Mouse (Mus musculus) cerebellum, adult 9-11 months (tissue): ENCODE data around the gene Lefty1.
"Not testable (repeated sequence)": the region's sequence is repeated elsewhere in the genome, so short reads cannot be mapped to it uniquely, and the experiment has no call there.

ENCODE experiments used
- DNase-seq: peaks from one replicate; pipeline ENCODE4 v3.0.0; 2022

Gene Lefty1

DNA sequence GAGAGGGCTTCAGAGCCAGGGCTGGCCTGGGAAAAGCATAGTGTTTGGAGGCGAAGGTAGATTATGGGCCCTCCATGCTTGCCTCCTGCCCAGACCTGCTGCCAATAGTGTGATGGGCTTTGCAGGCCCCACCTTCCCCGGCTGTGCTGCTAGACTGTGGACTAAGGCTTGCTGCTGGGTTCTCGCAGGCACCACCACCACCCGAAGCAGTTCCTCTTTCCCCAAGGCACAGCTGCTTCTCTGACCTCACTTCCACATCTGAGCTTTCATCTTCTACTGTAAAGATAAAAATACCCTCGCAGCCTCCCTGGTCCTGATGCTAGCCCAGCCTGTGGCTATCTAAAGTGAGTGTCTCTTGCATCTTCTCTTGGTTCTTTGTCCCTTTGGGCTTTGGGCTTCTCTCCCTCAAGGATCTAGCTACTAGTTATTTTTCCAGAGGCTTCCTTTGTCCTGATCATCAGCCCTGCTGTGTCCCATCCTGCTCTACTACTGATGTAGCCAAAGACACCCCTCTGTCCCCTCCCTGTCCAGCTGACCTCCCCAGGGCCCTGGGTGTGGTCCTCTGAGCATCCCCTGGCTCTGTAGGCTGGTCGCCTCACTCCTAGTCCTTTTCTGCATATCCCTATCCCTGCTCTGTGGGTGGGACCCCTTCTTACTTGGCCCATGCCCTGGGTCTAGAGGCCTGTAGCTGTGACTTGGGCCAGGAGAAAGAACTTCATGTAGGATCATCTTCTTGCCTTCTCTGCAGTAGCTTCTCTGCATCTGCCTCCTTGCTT is 12.4 kb upstream of the Lefty1 start:
- no peak for DNase-seq

DNA sequence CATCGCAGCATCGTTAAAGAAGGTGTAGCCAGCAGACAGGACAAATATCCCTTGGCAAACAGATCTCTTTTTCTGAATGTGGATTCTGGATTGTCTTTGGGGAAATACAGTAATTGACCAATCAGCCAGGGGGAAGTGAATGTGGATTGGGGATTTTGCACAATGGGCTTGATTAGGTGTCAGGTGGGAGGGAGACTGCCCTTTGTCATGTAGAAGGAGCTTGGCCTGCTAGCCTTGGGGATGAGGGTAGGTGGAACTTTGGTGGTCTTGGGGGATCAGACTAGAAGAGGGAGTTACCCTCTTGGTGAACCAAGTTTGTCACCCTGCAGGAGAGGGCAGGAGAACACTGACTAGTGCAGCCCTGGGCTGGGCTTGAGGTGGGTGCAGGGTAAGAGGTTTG is 10.1 kb upstream of the Lefty1 start:
- DNase-seq, result no peak

DNA sequence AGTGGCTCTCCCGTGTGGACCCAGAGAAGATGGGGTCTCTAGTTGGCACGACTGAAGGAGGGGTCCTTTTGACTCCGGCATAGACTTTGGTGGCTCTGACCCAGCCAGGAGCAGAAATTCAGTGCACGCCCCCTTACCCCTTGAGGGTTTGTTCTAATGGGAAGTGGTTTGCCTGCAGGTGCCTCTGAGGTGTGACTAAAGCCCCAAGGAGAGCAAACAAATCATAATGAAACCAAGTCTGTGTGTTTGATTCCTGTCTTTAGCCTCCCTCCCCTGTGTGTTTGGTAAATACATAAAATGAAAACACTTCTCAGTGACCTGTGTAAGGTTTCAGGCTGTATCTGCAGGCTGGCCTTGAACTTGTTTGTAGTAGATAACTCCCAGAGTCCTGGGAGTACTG is 8.5 kb upstream of the Lefty1 start:
- no peak for DNase-seq

DNA sequence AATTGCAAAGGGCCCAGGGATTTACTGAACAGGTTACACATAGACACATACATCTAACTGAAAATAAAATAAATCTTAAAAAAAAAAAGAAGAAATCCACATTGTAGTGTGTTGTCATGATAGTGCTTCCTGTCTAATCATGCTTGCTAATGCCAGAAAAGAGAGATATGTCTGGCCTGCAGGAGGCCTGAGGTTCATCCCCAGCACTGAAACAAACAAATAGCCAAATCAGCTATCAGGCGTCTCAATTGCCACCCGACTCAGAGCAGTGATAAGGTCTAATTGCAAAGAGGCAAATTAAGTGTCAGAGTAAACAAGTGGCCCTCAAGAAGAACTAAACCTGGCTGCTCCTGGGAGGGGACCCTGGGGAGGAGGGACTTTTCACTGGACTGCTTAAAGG is 5.2 kb upstream of the Lefty1 start:
- DNase-seq, result no peak

DNA sequence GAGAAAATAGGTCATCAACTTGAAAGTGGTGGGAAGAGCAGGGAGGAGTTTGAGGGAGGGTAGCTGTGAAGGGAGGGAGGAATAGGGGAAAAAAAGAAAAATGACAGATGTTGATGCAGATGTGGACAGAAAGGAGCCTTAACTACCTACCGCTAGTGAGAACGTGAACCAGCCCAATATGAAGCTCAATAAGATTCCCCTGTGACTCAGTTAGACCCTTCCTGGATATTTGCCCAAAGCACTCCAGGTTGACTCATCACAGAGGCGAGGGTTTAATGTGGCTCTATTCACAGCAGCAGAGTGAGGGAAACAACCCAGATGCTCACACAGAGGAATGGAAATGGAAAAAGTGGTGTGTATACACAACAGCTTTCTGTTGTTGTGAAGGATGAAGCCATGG is 3.7 kb upstream of the Lefty1 start:
- DNase-seq, result no peak

DNA sequence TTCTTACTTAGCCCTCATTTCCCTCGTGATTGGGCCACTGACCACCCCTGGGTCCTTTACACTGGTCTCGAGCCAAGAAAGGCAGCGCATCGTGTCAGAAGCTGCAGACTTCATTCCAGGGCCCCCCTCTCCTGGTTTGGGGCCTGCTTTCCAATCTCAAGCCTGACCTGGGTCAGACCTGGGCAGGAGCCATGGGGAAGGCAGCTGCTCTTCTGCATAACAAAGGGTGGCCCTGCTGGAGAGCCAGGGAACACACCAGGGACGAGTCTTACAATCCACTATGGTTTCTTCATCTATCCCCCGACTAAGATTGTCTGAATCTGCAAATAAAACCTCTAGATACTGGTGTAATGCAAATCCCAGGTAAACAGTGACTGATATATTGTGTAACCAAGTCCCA is 1.2 kb upstream of the Lefty1 start:
- DNase-seq, result no peak

DNA sequence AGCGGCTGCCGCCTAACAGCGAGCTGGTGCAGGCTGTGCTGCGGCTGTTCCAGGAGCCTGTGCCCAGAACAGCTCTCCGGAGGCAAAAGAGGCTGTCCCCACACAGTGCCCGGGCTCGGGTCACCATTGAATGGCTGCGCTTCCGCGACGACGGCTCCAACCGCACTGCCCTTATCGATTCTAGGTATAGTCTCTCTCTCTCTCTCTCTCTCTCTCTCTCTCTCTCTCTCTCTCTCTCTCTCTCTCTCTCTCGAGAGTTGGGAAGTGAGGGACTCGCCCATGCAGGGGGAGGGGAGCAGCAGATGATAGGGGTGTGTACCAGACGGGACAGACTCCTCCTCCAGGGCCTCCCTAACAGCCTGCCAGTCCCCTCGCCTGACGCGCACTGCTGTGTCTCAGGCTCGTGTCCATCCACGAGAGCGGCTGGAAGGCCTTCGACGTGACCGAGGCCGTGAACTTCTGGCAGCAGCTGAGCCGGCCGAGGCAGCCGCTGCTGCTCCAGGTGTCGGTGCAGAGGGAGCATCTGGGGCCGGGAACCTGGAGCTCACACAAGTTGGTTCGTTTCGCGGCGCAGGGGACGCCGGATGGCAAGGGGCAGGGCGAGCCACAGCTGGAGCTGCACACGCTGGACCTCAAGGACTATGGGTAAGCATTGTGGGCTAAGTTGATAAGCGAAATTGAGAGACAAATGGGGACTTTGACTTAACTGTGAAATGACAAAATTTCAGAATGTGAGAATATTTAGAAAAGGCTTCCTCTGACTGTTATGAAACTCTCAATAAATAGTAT is 2.0 kb downstream of the Lefty1 start:
- DNase-seq, result not testable (repeated sequence)

DNA sequence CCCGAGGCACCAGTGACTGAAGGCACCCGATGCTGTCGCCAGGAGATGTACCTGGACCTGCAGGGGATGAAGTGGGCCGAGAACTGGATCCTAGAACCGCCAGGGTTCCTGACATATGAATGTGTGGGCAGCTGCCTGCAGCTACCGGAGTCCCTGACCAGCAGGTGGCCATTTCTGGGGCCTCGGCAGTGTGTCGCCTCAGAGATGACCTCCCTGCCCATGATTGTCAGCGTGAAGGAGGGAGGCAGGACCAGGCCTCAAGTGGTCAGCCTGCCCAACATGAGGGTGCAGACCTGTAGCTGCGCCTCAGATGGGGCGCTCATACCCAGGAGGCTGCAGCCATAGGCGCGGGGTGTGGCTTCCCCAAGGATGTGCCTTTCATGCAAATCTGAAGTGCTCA is 2.8 kb downstream of the Lefty1 start:
- not testable (repeated sequence) for DNase-seq

GRCm38 (mm10) chr1:180938781-180939180 is 4.0 kb downstream of the Lefty1 start:
- not testable (repeated sequence) for DNase-seq

- DNase-seq, result no peak
Measured at GRCm38 (mm10) chr1:180940776-180941460, 6.1 kb downstream of the Lefty1 start.

GRCm38 (mm10) chr1:180941726-180942125 is 6.9 kb downstream of the Lefty1 start:
- DNase-seq, result no peak

- peak; percentile 11 for DNase-seq
Measured at GRCm38 (mm10) chr1:180942166-180943031, 7.6 kb downstream of the Lefty1 start, which contains the start of gene Tmem63a. Tmem63a (plus strand) TSS chr1:180942344.

DNA sequence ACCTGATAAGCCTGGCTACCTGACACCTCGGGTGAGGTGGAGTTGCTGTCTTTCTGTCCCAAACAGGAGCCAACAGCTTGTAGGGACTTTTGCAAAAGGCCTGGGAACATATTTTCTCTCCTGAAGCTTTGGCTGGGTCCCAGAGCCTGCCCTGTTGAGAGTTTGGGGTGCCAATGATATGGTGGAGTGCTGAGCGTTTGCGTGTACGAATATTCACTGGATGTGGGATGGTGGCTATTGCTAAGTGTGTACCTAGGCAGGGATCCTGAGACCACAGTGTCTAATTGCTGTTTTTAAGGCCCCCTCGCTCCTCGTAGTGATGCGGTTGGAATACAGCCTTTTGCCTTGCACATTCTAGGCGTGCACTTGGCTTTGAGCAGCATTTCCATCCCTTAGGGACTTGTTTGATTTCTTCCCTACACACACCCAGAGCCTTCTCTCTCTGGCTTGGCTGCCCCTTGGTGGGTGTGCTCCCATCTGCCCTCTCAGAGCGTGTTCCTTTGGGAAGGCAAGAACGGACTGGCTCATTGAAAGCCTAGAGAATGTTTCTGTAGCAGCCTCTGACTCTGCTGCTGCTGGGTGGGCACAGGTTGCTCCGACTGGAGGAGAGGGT is 8.3 kb downstream of the Lefty1 start:
- DNase-seq, result no peak

DNA sequence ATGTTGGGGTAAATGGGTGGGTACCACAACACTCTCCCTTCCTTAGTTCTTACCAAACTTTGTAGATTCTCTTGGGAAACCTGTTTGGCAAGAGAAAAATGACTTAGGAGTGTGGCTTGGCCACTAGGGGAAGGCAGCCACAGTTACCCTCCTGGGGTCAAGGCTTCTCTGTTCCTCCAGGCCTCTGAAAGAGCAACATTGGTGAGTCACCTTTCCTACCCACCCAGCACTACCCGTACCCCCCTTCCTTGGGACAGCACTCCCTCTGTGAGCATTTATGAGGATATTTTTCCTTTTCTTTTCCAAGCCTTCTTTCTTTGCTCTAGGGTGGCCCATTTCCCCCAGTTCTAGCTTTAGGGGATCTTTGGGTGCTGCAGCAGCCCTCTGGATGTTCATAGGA is 9.1 kb downstream of the Lefty1 start:
- no peak for DNase-seq

DNA sequence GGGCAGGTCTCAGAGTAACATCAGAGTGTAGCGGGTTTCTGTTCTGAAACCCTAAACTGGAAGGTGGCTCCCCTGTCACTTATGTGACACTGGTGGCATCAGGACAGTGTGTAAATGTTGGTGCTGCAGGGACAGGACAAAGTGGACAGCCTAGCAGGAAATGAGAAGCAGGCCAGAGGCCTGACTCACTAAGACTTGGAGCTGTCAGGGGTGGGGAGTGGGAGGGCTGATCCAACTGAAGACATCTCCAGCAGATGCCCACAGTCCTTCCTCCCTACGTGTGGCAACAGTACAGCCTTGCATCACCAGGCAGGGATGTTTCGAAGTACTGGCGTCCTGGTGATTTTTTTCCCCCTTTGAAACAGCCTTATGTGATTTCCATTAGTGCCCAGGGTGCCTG is 9.7 kb downstream of the Lefty1 start:
- no peak for DNase-seq

DNA sequence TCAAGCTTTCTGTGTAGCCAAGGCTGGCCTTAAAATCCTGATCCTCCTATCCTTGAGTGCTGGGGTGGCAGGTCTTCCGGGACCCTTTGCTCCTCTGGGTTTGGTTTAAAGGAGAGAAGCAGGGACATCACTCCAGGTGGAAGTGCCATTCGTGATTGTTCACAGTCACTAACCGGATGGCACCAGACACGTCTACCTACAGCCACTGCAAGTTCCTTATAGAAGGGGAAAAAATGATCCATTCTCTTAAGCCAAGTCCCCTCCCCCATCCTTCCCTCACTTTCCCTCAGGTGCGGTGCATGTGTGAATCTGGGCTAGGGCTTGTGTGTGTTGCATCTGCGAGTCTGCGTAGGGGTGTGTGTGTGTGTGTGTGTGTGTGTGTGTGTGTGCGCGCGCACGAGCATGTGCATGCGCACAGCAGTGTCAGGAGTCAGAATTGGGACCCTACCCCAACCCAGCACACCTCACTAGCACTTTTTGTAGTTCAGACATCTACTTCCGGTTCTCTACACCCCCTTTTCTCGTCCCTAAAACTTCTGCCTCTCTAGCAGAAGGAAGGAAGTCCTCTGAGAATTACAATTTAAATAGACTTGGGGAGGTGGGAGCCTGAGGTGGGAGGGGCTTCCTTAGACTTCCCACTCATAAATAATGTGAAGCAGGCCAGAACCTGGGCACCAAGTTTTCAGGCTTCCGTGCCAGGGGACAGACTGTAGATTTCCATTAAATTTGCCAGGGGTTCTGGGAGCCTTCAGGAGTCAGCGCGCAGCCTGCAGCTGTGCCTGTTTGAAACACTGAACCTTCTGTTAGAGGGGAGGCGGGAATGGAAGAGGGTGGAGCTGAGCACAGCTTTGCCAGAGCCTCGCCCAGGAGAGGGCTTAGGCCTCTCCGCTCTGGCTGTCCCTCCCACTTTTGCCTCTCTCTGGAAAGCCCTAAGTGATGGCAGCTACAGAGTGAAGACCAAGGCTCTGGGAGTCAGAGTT is 10.5 kb downstream of the Lefty1 start:
- DNase-seq, result peak; percentile 20

DNA sequence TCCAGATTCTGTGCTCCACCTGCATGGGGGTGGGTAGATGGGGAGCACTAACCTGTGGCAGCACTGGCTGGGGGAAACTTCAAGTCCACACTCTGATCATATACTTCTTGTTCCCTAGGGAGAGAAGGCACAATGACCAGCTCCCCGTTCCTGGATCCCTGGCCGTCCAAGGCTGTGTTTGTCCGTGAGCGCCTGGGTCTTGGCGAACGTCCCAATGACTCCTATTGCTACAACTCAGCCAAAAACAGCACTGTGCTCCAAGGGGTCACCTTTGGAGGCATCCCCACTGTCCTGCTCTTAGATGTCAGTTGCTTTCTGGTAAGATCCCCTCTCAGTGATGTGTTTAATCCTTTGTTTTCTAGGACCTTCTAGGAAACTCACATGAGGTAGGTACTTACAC is 11.6 kb downstream of the Lefty1 start:
- DNase-seq, result no peak

DNA sequence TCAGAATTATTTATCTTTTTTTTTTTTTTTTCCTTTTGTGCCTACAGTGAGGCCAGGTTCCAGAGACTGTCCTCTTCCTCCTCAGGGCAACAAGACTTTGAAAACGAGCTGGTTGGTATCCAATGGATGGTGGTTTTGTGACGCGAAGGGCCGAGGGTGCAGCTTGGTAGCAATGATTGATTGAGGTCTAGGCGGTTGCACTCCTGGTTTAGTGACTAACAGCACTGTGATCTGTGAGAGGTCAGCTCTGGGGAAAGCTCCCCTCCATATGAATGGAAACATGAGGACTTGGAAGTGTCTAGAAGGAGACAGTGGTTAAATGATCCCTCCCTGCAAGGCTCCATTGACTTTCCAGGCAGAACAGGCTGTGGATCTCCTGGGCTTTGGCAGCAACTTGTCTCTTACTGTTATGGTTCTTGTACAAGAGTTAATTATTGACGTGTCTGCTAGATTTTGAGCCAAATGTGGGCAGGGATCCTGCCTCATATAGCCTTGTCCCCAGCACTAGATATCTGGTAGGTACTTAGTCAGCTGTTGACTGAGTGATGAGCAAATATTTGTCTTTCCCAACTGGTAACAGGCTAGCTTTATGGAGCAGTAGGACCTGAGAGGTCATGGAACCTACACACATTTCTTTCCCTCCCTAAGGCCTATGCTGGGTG is 17.4 kb downstream of the Lefty1 start:
- no peak for DNase-seq

- DNase-seq, result no peak
Measured at GRCm38 (mm10) chr1:180952808-180953207, 18.0 kb downstream of the Lefty1 start.

DNA sequence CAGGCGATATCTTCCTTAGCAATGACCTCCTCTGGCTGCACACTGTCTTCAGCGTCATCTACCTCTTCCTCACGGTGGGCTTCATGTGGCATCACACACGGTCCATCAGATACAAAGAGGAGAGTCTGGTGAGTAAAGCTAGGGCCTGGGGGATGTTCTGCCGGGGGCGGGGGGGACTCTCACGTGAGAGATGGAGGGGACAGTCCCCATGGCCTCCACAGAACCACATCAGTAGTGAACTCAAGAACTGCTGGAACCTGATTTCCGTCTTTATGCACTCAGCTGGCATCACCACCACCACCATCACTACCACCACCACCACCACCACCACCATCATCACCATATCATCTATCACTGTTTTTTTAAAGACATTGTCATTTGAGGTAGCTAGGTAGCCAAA is 21.6 kb downstream of the Lefty1 start:
- no peak for DNase-seq
